Mouse (Mus musculus): ENCODE measurements around the gene Mmaa.

Gene Mmaa

GRCm38 (mm10) chr8:79294610-79295275 is at the start of gene Mmaa:
Mmaa (minus strand) TSS chr8:79294937.
- DNase-seq (ENCODE audit: low spot score), result peak; percentile 96

- no peak for DNase-seq (ENCODE audit: low spot score)
Measured at GRCm38 (mm10) chr8:79341236-79341635, 46.5 kb upstream of the Mmaa start.

- peak; percentile 36 for DNase-seq (ENCODE audit: low spot score)
Measured at GRCm38 (mm10) chr8:79339555-79339954, 44.8 kb upstream of the Mmaa start.

GRCm38 (mm10) chr8:79338619-79339018 is 43.9 kb upstream of the Mmaa start:
- DNase-seq (ENCODE audit: low spot score), result no peak

- no peak for DNase-seq (ENCODE audit: low spot score)
Measured at GRCm38 (mm10) chr8:79332109-79332900, 37.6 kb upstream of the Mmaa start.

- no peak for DNase-seq (ENCODE audit: low spot score)
Measured at GRCm38 (mm10) chr8:79331571-79331970, 36.8 kb upstream of the Mmaa start.

GRCm38 (mm10) chr8:79331017-79331416 is 36.3 kb upstream of the Mmaa start:
- no peak for DNase-seq (ENCODE audit: low spot score)

GRCm38 (mm10) chr8:79329735-79330134 is 35.0 kb upstream of the Mmaa start:
- no peak for DNase-seq (ENCODE audit: low spot score)

GRCm38 (mm10) chr8:79329182-79329581 is 34.4 kb upstream of the Mmaa start:
- no peak for DNase-seq (ENCODE audit: low spot score)

- no peak for DNase-seq (ENCODE audit: low spot score)
Measured at GRCm38 (mm10) chr8:79325510-79325909, 30.8 kb upstream of the Mmaa start.

- no peak for DNase-seq (ENCODE audit: low spot score)
Measured at GRCm38 (mm10) chr8:79324928-79325327, 30.2 kb upstream of the Mmaa start.

- DNase-seq (ENCODE audit: low spot score), result no peak
Measured at GRCm38 (mm10) chr8:79324036-79324435, 29.3 kb upstream of the Mmaa start.

GRCm38 (mm10) chr8:79323121-79323520 is 28.4 kb upstream of the Mmaa start:
- DNase-seq (ENCODE audit: low spot score), result no peak

GRCm38 (mm10) chr8:79310801-79311200 is 16.1 kb upstream of the Mmaa start:
- DNase-seq (ENCODE audit: low spot score), result no peak

GRCm38 (mm10) chr8:79305941-79306340 is 11.2 kb upstream of the Mmaa start:
- no peak for DNase-seq (ENCODE audit: low spot score)

- DNase-seq (ENCODE audit: low spot score), result no peak
Measured at GRCm38 (mm10) chr8:79301548-79301947, 6.8 kb upstream of the Mmaa start.

- DNase-seq (ENCODE audit: low spot score), result no peak
Measured at GRCm38 (mm10) chr8:79299704-79300103, 5.0 kb upstream of the Mmaa start.

GRCm38 (mm10) chr8:79297763-79298162 is 3.0 kb upstream of the Mmaa start:
- DNase-seq (ENCODE audit: low spot score), result peak; percentile 61

GRCm38 (mm10) chr8:79295276-79296105 is 754 bp upstream of the Mmaa start:
- DNase-seq (ENCODE audit: low spot score), result no peak

- no peak for DNase-seq (ENCODE audit: low spot score)
Measured at GRCm38 (mm10) chr8:79293841-79294240, 896 bp downstream of the Mmaa start.

- DNase-seq (ENCODE audit: low spot score), result no peak
Measured at GRCm38 (mm10) chr8:79292712-79293264, 1.9 kb downstream of the Mmaa start.

- no peak for DNase-seq (ENCODE audit: low spot score)
Measured at GRCm38 (mm10) chr8:79289592-79289991, 5.1 kb downstream of the Mmaa start.

Measured in urinary bladder, postnatal 25 days (tissue).